Mouse (Mus musculus): Measurements from ENCODE around the gene Tex26. TPM values are rescaled to one million over a fixed set of nuclear protein-coding genes. Genes with fewer than 3 reads are reported as not detected.

The Tex26 gene
- polyA plus RNA-seq, 1 experiment from 2014 or later, result 1.1 TPM

DNA sequence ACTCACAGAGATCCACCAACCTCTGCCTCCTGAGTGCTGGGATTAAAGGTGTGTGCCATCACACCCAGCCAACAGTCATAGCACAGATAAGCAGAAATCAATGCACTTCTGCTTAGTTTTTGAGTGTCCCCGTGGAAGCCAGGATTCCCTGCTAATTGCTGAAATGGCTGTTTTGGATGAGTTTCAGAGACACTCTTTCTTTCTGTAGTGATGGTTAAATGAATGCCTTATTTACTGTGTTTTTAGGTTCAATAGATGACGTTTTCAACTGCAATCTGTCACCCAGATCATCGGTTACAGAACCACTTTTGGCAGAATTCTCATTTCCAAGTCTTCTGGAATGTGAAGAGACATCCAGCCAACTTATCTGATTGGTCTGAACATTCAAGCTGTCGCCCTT, 9.9 kb upstream of the Tex26 start:
- peak overlapping the region; percentile 17; the same call in 1 of the 2 replicates for H3K27ac ChIP-seq (ENCODE audit: low read length)
- no peak overlapping the region for H3K4me2 ChIP-seq (ENCODE audit: low read length)
- no peaks in the 10 kb centered on the region for H3K9me3 ChIP-seq (ENCODE audit: control insufficient read depth, low read length)
- 45% methylated on average over 4 of the region's 4 CpGs for WGBS
- H3K4me1 ChIP-seq (replicated peaks; ENCODE audit: control insufficient read depth, insufficient read depth, low read length), result peaks cover 22% of the 10 kb centered on the region
- ATAC-seq, result 0 out of 2 replicates have a peak, but pooled peaks have one; percentile 8
- H3K36me3 ChIP-seq (ENCODE audit: control insufficient read depth, insufficient read depth), result no peaks in the 10 kb centered on the region
- H3K9ac ChIP-seq (replicated peaks; ENCODE audit: low read depth, low read length), result no peak overlapping the region
- H3K4me3 ChIP-seq (replicated peaks; ENCODE audit: low read length), result no peak overlapping the region
- H3K27me3 ChIP-seq (replicated peaks; ENCODE audit: control insufficient read depth, insufficient read depth, low read length), result no peaks in the 10 kb centered on the region

- 95% methylated on average over 3 of the region's 3 CpGs for WGBS
These were observed 8.5 kb upstream of the Tex26 start for GRCm38 (mm10) chr5:149430943-149431342.

DNA sequence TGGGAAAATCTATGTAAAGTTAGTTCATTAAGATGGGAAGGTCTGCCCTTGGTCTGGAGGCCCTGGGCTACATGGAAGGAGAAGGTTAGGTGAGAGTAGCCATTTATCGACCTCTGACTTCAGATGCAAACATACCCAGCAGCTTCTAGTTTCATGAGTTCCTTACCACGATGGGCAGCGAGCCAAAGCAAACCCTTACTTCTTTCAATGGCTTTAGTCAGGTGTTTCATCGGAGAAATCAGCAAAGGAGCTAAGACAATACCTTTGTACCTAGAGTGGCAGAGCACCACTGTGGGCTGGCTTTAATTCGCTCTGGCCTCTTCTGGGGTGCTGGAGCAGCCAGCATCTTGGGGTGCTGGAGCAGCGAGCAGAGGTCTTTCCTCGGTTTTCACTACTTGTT, 5.8 kb upstream of the Tex26 start:
- Histone ChIP-seq H3K9me3 (ENCODE audit: control insufficient read depth, low read length) (no peaks in the 10 kb centered on the region), H3K36me3 (ENCODE audit: control insufficient read depth, insufficient read depth) (no peaks in the 10 kb centered on the region), H3K4me3 (replicated peaks; ENCODE audit: low read length) (no peak overlapping the region), H3K4me2 (ENCODE audit: low read length) (no peak overlapping the region), H3K4me1 (replicated peaks; ENCODE audit: control insufficient read depth, insufficient read depth, low read length) (peaks cover 12% of the 10 kb centered on the region), H3K9ac (replicated peaks; ENCODE audit: low read depth, low read length) (no peak overlapping the region), H3K27me3 (replicated peaks; ENCODE audit: control insufficient read depth, insufficient read depth, low read length) (no peaks in the 10 kb centered on the region), H3K27ac (ENCODE audit: low read length) (no peak overlapping the region)
- ATAC-seq, result no peak
- WGBS, result 66% methylated on average over 7 of the region's 7 CpGs

More at GRCm38 (mm10) chr5:149430943-149431342, 8.5 kb upstream of the Tex26 start:
- H3K9me3 ChIP-seq (ENCODE audit: control insufficient read depth, low read length), result no peaks in the 10 kb centered on the region
- H3K9ac ChIP-seq (replicated peaks; ENCODE audit: low read depth, low read length), result no peak overlapping the region
- no peak for ATAC-seq
- no peak overlapping the region for H3K27ac ChIP-seq (ENCODE audit: low read length)
- H3K36me3 ChIP-seq (ENCODE audit: control insufficient read depth, insufficient read depth), result no peaks in the 10 kb centered on the region
- H3K4me3 ChIP-seq (replicated peaks; ENCODE audit: low read length), result no peak overlapping the region
- no peak overlapping the region for H3K4me2 ChIP-seq (ENCODE audit: low read length)
- peaks cover 22% of the 10 kb centered on the region for H3K4me1 ChIP-seq (replicated peaks; ENCODE audit: control insufficient read depth, insufficient read depth, low read length)
- H3K27me3 ChIP-seq (replicated peaks; ENCODE audit: control insufficient read depth, insufficient read depth, low read length), result no peaks in the 10 kb centered on the region

DNA sequence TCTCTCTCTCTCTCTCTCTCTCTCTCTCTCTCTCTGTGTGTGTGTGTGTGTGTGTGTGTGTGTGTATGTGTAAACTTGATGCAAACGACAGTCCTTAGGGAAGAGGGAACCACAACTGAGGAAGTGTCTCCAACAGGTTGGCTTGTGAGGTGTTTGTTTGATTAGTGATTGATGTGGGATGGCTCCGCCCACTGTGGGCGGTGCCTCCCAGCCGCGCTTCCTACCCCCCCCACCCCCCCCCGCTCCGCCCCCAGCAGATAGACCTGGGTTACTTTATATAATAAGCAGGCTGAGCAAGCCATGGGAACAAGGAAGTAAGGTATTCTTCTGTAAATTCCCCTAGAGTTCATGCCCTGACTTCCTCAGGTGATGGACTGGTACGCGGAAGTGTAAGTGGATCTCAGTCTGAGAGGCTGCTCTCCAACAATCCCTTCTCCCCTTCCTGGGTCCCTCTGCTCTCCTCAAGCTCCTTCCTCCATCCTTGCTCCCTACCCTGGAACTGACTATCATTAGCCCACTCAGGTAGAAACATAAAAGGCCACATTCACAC, 5.2 kb upstream of the Tex26 start:
- Histone ChIP-seq H3K4me2 (ENCODE audit: low read length) (no peak overlapping the region), H3K4me1 (replicated peaks; ENCODE audit: control insufficient read depth, insufficient read depth, low read length) (peaks cover 8% of the 10 kb centered on the region), H3K9me3 (ENCODE audit: control insufficient read depth, low read length) (no peaks in the 10 kb centered on the region), H3K36me3 (ENCODE audit: control insufficient read depth, insufficient read depth) (no peaks in the 10 kb centered on the region), H3K27me3 (replicated peaks; ENCODE audit: control insufficient read depth, insufficient read depth, low read length) (no peaks in the 10 kb centered on the region), H3K27ac (ENCODE audit: low read length) (no peak overlapping the region), H3K4me3 (replicated peaks; ENCODE audit: low read length) (no peak overlapping the region), H3K9ac (replicated peaks; ENCODE audit: low read depth, low read length) (no peak overlapping the region)
- no peak for ATAC-seq
- WGBS, result 29% methylated on average over 9 of the region's 9 CpGs

GRCm38 (mm10) chr5:149436541-149436940, 2.9 kb upstream of the Tex26 start:
- WGBS, result 68% methylated on average over 3 of the region's 3 CpGs
- no peak overlapping the region for H3K4me3 ChIP-seq (replicated peaks; ENCODE audit: low read length)
- H3K9me3 ChIP-seq (ENCODE audit: control insufficient read depth, low read length), result no peaks in the 10 kb centered on the region
- peaks cover 13% of the 10 kb centered on the region for H3K4me1 ChIP-seq (replicated peaks; ENCODE audit: control insufficient read depth, insufficient read depth, low read length)
- no peaks in the 10 kb centered on the region for H3K27me3 ChIP-seq (replicated peaks; ENCODE audit: control insufficient read depth, insufficient read depth, low read length)
- H3K27ac ChIP-seq (ENCODE audit: low read length), result peak overlapping the region; percentile 8; the same call in 1 of the 2 replicates
- H3K9ac ChIP-seq (replicated peaks; ENCODE audit: low read depth, low read length), result no peak overlapping the region
- no peaks in the 10 kb centered on the region for H3K36me3 ChIP-seq (ENCODE audit: control insufficient read depth, insufficient read depth)
- H3K4me2 ChIP-seq (ENCODE audit: low read length), result no peak overlapping the region
- no peak for ATAC-seq

DNA sequence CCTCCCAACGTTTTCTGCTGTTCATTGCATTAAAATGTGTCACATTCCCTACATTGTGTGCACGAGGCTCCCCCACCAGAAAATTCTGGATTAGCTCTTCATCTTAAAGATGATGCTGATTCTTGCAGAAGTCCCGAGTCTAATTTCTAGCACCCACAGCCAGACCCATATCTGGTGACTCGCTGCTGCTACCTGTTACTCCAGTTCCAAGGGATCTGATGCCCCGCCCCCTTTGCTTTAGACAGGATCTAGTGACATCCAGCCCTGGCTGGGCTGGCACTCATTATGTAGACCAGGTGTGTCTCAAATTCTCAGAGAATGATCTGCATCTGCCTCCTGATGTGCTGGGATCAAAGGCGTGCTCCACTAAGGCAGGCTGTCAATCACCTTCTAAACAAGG, 2.3 kb upstream of the Tex26 start:
- no peak overlapping the region for H3K9ac ChIP-seq (replicated peaks; ENCODE audit: low read depth, low read length)
- H3K27ac ChIP-seq (ENCODE audit: low read length), result peak overlapping the region; percentile 32; the same call in 1 of the 2 replicates
- peaks cover 20% of the 10 kb centered on the region for H3K4me1 ChIP-seq (replicated peaks; ENCODE audit: control insufficient read depth, insufficient read depth, low read length)
- H3K27me3 ChIP-seq (replicated peaks; ENCODE audit: control insufficient read depth, insufficient read depth, low read length), result no peaks in the 10 kb centered on the region
- ATAC-seq, result no peak
- H3K4me2 ChIP-seq (ENCODE audit: low read length), result no peak overlapping the region
- WGBS, result 71% methylated on average over 6 of the region's 6 CpGs
- no peaks in the 10 kb centered on the region for H3K36me3 ChIP-seq (ENCODE audit: control insufficient read depth, insufficient read depth)
- no peak overlapping the region for H3K4me3 ChIP-seq (replicated peaks; ENCODE audit: low read length)
- no peaks in the 10 kb centered on the region for H3K9me3 ChIP-seq (ENCODE audit: control insufficient read depth, low read length)

DNA sequence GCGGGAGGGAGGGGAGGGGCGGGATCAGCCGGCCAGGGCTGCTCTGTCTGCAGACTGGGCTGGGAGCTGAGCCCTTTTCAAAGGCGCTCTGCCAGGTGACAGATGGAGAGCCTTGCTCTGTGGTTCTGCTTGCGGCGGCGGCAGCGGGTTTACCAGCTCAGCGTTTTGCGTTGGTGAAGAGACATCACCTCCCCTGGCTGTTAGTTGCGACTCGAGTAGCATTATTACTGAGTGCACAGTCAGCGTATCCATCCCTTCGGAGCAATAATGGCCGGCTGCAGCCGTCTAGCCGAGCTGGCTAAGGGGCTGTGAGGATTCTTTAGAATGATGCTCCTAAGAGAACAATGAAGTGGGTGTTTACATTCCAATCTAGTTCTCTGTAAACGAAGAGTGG, 717 bp downstream of the Tex26 start:
- no peaks in the 10 kb centered on the region for H3K27me3 ChIP-seq (replicated peaks; ENCODE audit: control insufficient read depth, insufficient read depth, low read length)
- peaks cover 26% of the 10 kb centered on the region for H3K4me1 ChIP-seq (replicated peaks; ENCODE audit: control insufficient read depth, insufficient read depth, low read length)
- peak overlapping the region; percentile 69 for H3K9ac ChIP-seq (replicated peaks; ENCODE audit: low read depth, low read length)
- no peaks in the 10 kb centered on the region for H3K9me3 ChIP-seq (ENCODE audit: control insufficient read depth, low read length)
- H3K4me3 ChIP-seq (replicated peaks; ENCODE audit: low read length), result peak overlapping the region; percentile 50
- H3K4me2 ChIP-seq (ENCODE audit: low read length), result peak overlapping the region; percentile 54
- no peaks in the 10 kb centered on the region for H3K36me3 ChIP-seq (ENCODE audit: control insufficient read depth, insufficient read depth)
- peak; percentile 88 for ATAC-seq
- WGBS, result under 1% methylated on average over 18 of the region's 18 CpGs
- H3K27ac ChIP-seq (ENCODE audit: low read length), result peak overlapping the region; percentile 92

DNA sequence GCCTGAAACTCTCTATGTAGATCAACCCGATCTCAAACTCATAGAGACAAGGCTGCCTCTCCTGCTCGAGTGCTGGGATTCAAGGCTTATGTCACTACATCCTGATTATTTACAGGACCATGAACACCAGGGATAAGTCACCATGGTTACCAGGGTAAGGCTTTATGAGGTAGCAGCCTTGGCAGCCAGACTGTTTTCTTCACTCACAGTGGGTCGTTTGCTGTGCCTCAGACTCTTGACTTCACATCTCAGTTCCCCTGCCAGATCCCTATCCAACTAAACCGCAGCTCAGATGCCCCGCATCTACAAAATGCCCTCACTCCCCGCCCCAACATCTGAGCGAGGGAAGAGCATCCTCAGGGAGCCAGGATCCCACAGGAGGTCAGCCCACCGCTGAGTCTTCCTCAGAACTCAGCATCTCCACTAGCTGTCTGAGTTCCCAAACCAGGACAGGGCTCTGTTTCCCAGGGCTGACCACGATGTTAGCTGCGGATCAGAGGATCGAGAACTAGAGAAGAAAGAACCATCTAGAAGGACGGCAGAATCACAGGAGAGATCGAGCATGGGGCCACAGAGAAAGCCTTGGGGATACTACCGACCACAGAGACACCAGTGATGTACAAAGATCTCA, 2.3 kb downstream of the Tex26 start:
- no peaks in the 10 kb centered on the region for H3K9me3 ChIP-seq (ENCODE audit: control insufficient read depth, low read length)
- 33% methylated on average over 14 of the region's 14 CpGs for WGBS
- H3K4me2 ChIP-seq (ENCODE audit: low read length), result no peak overlapping the region
- H3K27me3 ChIP-seq (replicated peaks; ENCODE audit: control insufficient read depth, insufficient read depth, low read length), result no peaks in the 10 kb centered on the region
- no peak overlapping the region for H3K4me3 ChIP-seq (replicated peaks; ENCODE audit: low read length)
- peak; percentile 15; the same call in 1 of the 2 replicates for ATAC-seq
- H3K4me1 ChIP-seq (replicated peaks; ENCODE audit: control insufficient read depth, insufficient read depth, low read length), result peaks cover 26% of the 10 kb centered on the region
- H3K9ac ChIP-seq (replicated peaks; ENCODE audit: low read depth, low read length), result no peak overlapping the region
- 0 out of 2 replicates have a peak overlapping the region, but pooled peaks have one; percentile 17 for H3K27ac ChIP-seq (ENCODE audit: low read length)
- no peaks in the 10 kb centered on the region for H3K36me3 ChIP-seq (ENCODE audit: control insufficient read depth, insufficient read depth)

GRCm38 (mm10) chr5:149442277-149442660, 2.8 kb downstream of the Tex26 start:
- Histone ChIP-seq H3K27me3 (replicated peaks; ENCODE audit: control insufficient read depth, insufficient read depth, low read length) (no peaks in the 10 kb centered on the region), H3K9ac (replicated peaks; ENCODE audit: low read depth, low read length) (no peak overlapping the region), H3K36me3 (ENCODE audit: control insufficient read depth, insufficient read depth) (no peaks in the 10 kb centered on the region), H3K4me2 (ENCODE audit: low read length) (no peak overlapping the region), H3K9me3 (ENCODE audit: control insufficient read depth, low read length) (no peaks in the 10 kb centered on the region), H3K27ac (ENCODE audit: low read length) (no peak overlapping the region), H3K4me1 (replicated peaks; ENCODE audit: control insufficient read depth, insufficient read depth, low read length) (peaks cover 26% of the 10 kb centered on the region), H3K4me3 (replicated peaks; ENCODE audit: low read length) (no peak overlapping the region)
- WGBS, result 48% methylated on average over 15 of the region's 15 CpGs
- ATAC-seq, result no peak

Measured in forebrain, embryonic 16.5 days (tissue).